ENCODE assay signal across 20 mouse cellular contexts in genomic region chr13:93092916-93093429, GRCm38 (mm10). TPM values are rescaled to one million over a fixed set of nuclear protein-coding genes. Genes with fewer than 3 reads are reported as not detected.
A peak's percentile ranks its signal among the peaks of the same experiment; 100 is the strongest.
DNase-seq lines count a peak whose midpoint lies in the region; ATAC-seq and TF ChIP-seq lines count a peak whose summit lies in the region.
"Had no signal": no experiment of that assay in that cellular context is flagged by ENCODE, and none has a peak within 500 bp of the region (broad histone marks: within the 10 kb centered on the region; RNA-seq: fewer than 3 reads in every experiment).

No protein-coding gene starts in this region.

- intact Hi-C loops in left cerebral cortex, adult 2 months (cut with DNase I), result no loop called here

- 71% methylated on average over 2 of the region's 2 CpGs for WGBS in hindbrain, embryonic 16.5 days

- no peak overlapping the region for H3K9ac ChIP-seq in CH12.LX (ENCODE audit: insufficient read depth, low read depth)
- H3K9ac ChIP-seq in hindbrain, embryonic 16.5 days (ENCODE audit: low read depth, low read length), result no peak overlapping the region
- H3K9ac ChIP-seq: embryonic facial prominence, embryonic 12.5 days; forebrain, embryonic 12.5 days; forebrain, postnatal 0 days; heart, embryonic 13.5 days; hindbrain, embryonic 15.5 days had no signal

- peaks cover 45% of the 10 kb centered on the region for H3K9me3 ChIP-seq in CH12.LX (replicated peaks; ENCODE audit: low read length)
- no peaks in the 10 kb centered on the region for H3K9me3 ChIP-seq in hindbrain, embryonic 16.5 days (ENCODE audit: control insufficient read depth, low read length)
- H3K9me3 ChIP-seq: embryonic facial prominence, embryonic 12.5 days; forebrain, embryonic 12.5 days; heart, embryonic 13.5 days; hindbrain, embryonic 15.5 days had no signal

- no peak for TF ChIP-seq POLR2A in CH12.LX (IDR thresholded peaks at IDR 0.05; ENCODE audit: low read depth, low read length)
- TF ChIP-seq POLR2A in myocyte (IDR thresholded peaks at IDR 0.05; ENCODE audit: insufficient read length, low read depth), result no peak

- no peak for ATAC-seq in hindbrain, embryonic 16.5 days
- ATAC-seq: Patski had no signal

- TF ChIP-seq CTCF in left cerebral cortex, adult 2 months (IDR thresholded peaks at IDR 0.05), result no peak
- TF ChIP-seq CTCF in CH12.LX (conservative IDR thresholded peaks at IDR 0.05 in 1 of 2, IDR thresholded peaks at IDR 0.05 in 1 of 2; ENCODE audit: low read depth in 2 of 2, low read length in 2 of 2), result no peak

- H3K4me1 ChIP-seq in CH12.LX (ENCODE audit: control insufficient read depth in 1 of 2, insufficient read depth in 2 of 2), result peaks cover 21 to 51% of the 10 kb centered on the region in 2 experiments
- no peaks in the 10 kb centered on the region for H3K4me1 ChIP-seq in hindbrain, embryonic 16.5 days (ENCODE audit: control insufficient read depth, insufficient read depth, low read depth, low read length)
- H3K4me1 ChIP-seq: embryonic facial prominence, embryonic 12.5 days; forebrain, embryonic 12.5 days; hindbrain, embryonic 15.5 days had no signal

- H3K36me3 ChIP-seq in CH12.LX (replicated peaks in 1 of 2; ENCODE audit: control insufficient read depth in 1 of 2, insufficient read depth in 1 of 2, low read length in 1 of 2) (peaks cover 3 to 15% of the 10 kb centered on the region in 2 experiments), myocyte (ENCODE audit: control insufficient read depth, insufficient read depth) (no peaks in the 10 kb centered on the region)
- H3K36me3 ChIP-seq in hindbrain, embryonic 16.5 days (ENCODE audit: control insufficient read depth, insufficient read depth, low read length), result no peaks in the 10 kb centered on the region
- H3K36me3 ChIP-seq: embryonic facial prominence, embryonic 12.5 days; forebrain, embryonic 12.5 days; hindbrain, embryonic 15.5 days had no signal

- no peak for TF ChIP-seq RAD21 in CH12.LX (IDR thresholded peaks at IDR 0.05; ENCODE audit: low read depth, low read length)

- no peak overlapping the region for H3K4me3 ChIP-seq in left cerebral cortex, adult 2 months
- H3K4me3 ChIP-seq in CH12.LX (replicated peaks in 1 of 3; ENCODE audit: low read depth in 2 of 3, low read length in 2 of 3, poor library complexity in 1 of 3) (no peak overlapping the region), myocyte (no peak overlapping the region)
- no peak overlapping the region for H3K4me3 ChIP-seq in hindbrain, embryonic 16.5 days (ENCODE audit: low read length)
- H3K4me3 ChIP-seq: embryonic facial prominence, embryonic 12.5 days; forebrain, embryonic 12.5 days; heart, embryonic 13.5 days; hindbrain, embryonic 15.5 days had no signal

- peak overlapping the region; percentile 75 for H3K27ac ChIP-seq in left cerebral cortex, adult 2 months
- H3K27ac ChIP-seq in CH12.LX (ENCODE audit: insufficient read depth, low read depth), result peak overlapping the region; percentile 98
- no peak overlapping the region for H3K27ac ChIP-seq in hindbrain, embryonic 16.5 days (ENCODE audit: low read depth, low read length)
- H3K27ac ChIP-seq: embryonic facial prominence, embryonic 12.5 days; forebrain, embryonic 12.5 days; heart, embryonic 13.5 days; hindbrain, embryonic 15.5 days had no signal

- dilution Hi-C loops in CH12.LX (cut with MboI; ENCODE audit: extremely low pct_ligation_motif_present, extremely low pct_unique_long_range_greater_than_20kb, low sequenced_read_pairs), result no loop called here

- H3K4me2 ChIP-seq in CH12.LX (ENCODE audit: insufficient read depth, low read depth, poor library complexity, severe bottlenecking), result no peak overlapping the region
- peak overlapping the region; percentile 21 for H3K4me2 ChIP-seq in myocyte (ENCODE audit: low read depth)
- no peak overlapping the region for H3K4me2 ChIP-seq in hindbrain, embryonic 16.5 days (ENCODE audit: low read length)
- H3K4me2 ChIP-seq: embryonic facial prominence, embryonic 12.5 days; forebrain, embryonic 12.5 days; heart, embryonic 13.5 days; hindbrain, embryonic 15.5 days had no signal

- no peak for DNase-seq in left cerebral cortex, adult 2 months (ENCODE audit: extremely low spot score in 1 of 2, low spot score in 2 of 2)
- DNase-seq in left cerebral cortex, adult 8-10 months (ENCODE audit: low spot score in 2 of 2), result no peak
- peak; percentile 8 for DNase-seq in thymus, postnatal 25 days
- DNase-seq in thymus, postnatal 14 days, result no peak
- peak; percentile 56 for DNase-seq in CH12.LX (ENCODE audit: extremely low read depth)
- no peak for DNase-seq in frontal cortex, postnatal 25 days (ENCODE audit: low spot score in 2 of 2)
- DNase-seq: adrenal gland, postnatal 14 days; cerebellum, adult 8-10 months; cerebellum, postnatal 14 days; gastrocnemius, postnatal 10 days; heart, postnatal 36 days had no signal

- peak; percentile 79 for TF ChIP-seq EP300 in CH12.LX (IDR thresholded peaks at IDR 0.05; ENCODE audit: low read length)

- H3ac ChIP-seq in myocyte (ENCODE audit: control insufficient read depth, insufficient read length), result no peak overlapping the region

- in situ Hi-C loops in CH12.LX (cut with MboI; ENCODE audit: low pct_ligation_motif_present, low pct_unique_long_range_greater_than_20kb, low sequenced_read_pairs), result no loop called here

- peaks cover 5% of the 10 kb centered on the region for H3K79me2 ChIP-seq in CH12.LX (replicated peaks; ENCODE audit: control insufficient read depth, extremely low read depth, insufficient read depth, poor library complexity, severe bottlenecking)
- no peaks in the 10 kb centered on the region for H3K79me2 ChIP-seq in myocyte (ENCODE audit: control insufficient read depth, insufficient read depth)

- H3K27me3 ChIP-seq in CH12.LX (replicated peaks), result no peaks in the 10 kb centered on the region
- no peaks in the 10 kb centered on the region for H3K27me3 ChIP-seq in myocyte (ENCODE audit: control insufficient read depth, insufficient read depth, insufficient read length)
- H3K27me3 ChIP-seq in hindbrain, embryonic 16.5 days (replicated peaks; ENCODE audit: control insufficient read depth, insufficient read depth, low read length), result no peaks in the 10 kb centered on the region
- H3K27me3 ChIP-seq: embryonic facial prominence, embryonic 12.5 days; forebrain, embryonic 12.5 days; heart, embryonic 13.5 days; hindbrain, embryonic 15.5 days; Patski had no signal

TF ChIP-seq in CH12.LX, 34 proteins besides CTCF, POLR2A, EP300 and RAD21 (continues in another document):
- TF ChIP-seq USF2 (conservative IDR thresholded peaks at IDR 0.05; ENCODE audit: low read depth, low read length) (no peak), ELF1 (IDR thresholded peaks at IDR 0.05; ENCODE audit: low read depth, low read length) (0 out of 2 replicates have a peak, but pooled peaks have one; percentile 21), CHD1 (IDR thresholded peaks at IDR 0.05; ENCODE audit: low read depth, low read length) (no peak), MEF2A (IDR thresholded peaks at IDR 0.05; ENCODE audit: borderline replicate concordance, low read depth, low read length) (0 out of 2 replicates have a peak, but pooled peaks have one; percentile 29), RCOR1 (conservative IDR thresholded peaks at IDR 0.05; ENCODE audit: low read depth, low read length) (0 out of 2 replicates have a peak, but pooled peaks have one; percentile 48), KAT2A (IDR thresholded peaks at IDR 0.05; ENCODE audit: insufficient replicate concordance, low read length) (no peak), ZKSCAN1 (IDR thresholded peaks at IDR 0.05; ENCODE audit: borderline replicate concordance, low read depth, low read length) (no peak), IRF4 (IDR thresholded peaks at IDR 0.05; ENCODE audit: low read depth, low read length) (0 out of 2 replicates have a peak, but pooled peaks have one; percentile 37), TCF12 (IDR thresholded peaks at IDR 0.05; ENCODE audit: low read depth, low read length) (peak; percentile 50), BHLHE40 (IDR thresholded peaks at IDR 0.05; ENCODE audit: low read depth, low read length) (peak; percentile 47; the same call in 1 of the 2 replicates), POLR2AphosphoS2 (IDR thresholded peaks at IDR 0.05; ENCODE audit: low read depth, low read length) (no peak), MXI1 (IDR thresholded peaks at IDR 0.05; ENCODE audit: low read depth, low read length) (no peak), MAZ (IDR thresholded peaks at IDR 0.05; ENCODE audit: low read depth, low read length) (no peak)

TF ChIP-seq in myocyte, 11 proteins besides CTCF, POLR2A, EP300 and RAD21:
- no peak for TF ChIP-seq MYOG (IDR thresholded peaks at IDR 0.05; ENCODE audit: control insufficient read depth in 1 of 3, insufficient read depth in 1 of 3, insufficient read length in 2 of 3, low read depth in 2 of 3)
TF ChIP-seq in myocyte: peak in this region for 0.

RNA-seq across cellular contexts. Expression of gene Cmya5, which starts 51.6 kb away (rescaled TPM):
- 1 to 10 TPM; 5.4 to 6.0 TPM for total RNA-seq in left cerebral cortex, adult 2 months (2021)
- 1 to 10 TPM; 4.7 to 6.2 (median 5.7) TPM for total RNA-seq in left cerebral cortex, adult 8-10 months (2022)
- total RNA-seq in CH12.LX (2012; rRNA removed), result 0.59 and 0.63 TPM in 2 replicates
- 0.15 and 0.19 TPM in 2 replicates for total RNA-seq in CH12.LX (2014; rRNA removed)
- 0.25 and 0.34 TPM in 2 replicates for polyA plus RNA-seq in CH12.LX (2012; ENCODE audit: insufficient read length, low read depth)
- polyA plus RNA-seq in myocyte (2012; fragmentation: generic; extraction: Trizol), result 0.04 TPM
- polyA plus RNA-seq in hindbrain, embryonic 16.5 days (2015; fragmentation: Nextera tagmentation; extraction: Ambion mirVana), result 0.21 and 0.25 TPM in 2 replicates
- total RNA-seq: common myeloid progenitor, adult 5-6 weeks had no signal
- polyA plus RNA-seq: Patski had no signal

Comparison
In these comparisons a context has a peak if more than half of its experiments do, and no peak if none do; other contexts are left out.
1. DNase-seq: peak in thymus, postnatal 25 days (single experiment) and CH12.LX (single experiment); none in left cerebral cortex, adult 2 months (0 of 2), left cerebral cortex, adult 8-10 months (0 of 2), thymus, postnatal 14 days (single experiment) and frontal cortex, postnatal 25 days (0 of 2).